Mouse (Mus musculus) c-Kit-positive CD71-positive TER-119-negative erythroid progenitor cells, embryonic 14.5 days (primary cell): Measurements from ENCODE around the gene Arpin.

Source experiments
- DNase-seq: peaks from one replicate; pipeline ENCODE4 v3.0.0-alpha.2; 2013; ENCODE audit warnings: low read depth

Arpin gene

DNA sequence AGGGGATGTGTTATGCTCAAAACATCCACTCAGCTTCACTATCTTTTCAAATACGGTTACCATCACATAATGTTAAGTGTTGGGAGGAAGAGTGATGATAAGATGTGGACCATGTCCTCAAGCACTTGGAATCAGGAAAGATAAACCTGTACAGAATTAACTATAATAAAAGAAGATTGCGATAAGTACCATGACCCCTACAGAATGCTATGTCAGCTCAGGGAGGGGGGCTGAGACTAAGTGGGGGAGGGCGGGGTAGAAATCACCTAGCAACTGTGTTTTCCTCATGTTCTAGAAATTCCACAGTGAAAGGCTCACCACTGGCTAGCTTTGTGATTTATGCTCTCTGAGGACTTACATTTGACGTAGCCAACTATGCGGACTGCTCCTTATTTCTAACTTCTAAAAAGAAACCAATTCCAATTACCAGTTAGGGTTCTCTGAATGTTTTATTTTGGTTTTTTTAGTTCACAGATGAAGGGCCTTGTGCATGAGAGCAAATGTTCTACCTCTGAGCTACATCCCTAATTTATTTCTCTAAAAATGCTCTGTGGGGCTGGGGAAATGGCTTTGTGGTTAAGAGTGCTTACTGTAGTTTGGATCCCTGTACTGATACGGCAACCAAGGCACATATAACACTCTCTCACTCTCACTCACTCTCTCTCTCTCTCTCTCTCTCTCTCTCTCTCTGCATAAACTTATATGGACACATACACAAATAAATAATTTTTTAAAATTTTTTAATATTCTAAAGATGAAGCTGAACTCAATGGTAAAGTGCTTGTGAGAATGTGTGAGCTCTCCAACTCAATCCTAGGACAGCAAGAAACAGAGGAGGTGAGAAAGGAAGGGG, 42.4 kb downstream of the Arpin start:
- no peak for DNase-seq

DNA sequence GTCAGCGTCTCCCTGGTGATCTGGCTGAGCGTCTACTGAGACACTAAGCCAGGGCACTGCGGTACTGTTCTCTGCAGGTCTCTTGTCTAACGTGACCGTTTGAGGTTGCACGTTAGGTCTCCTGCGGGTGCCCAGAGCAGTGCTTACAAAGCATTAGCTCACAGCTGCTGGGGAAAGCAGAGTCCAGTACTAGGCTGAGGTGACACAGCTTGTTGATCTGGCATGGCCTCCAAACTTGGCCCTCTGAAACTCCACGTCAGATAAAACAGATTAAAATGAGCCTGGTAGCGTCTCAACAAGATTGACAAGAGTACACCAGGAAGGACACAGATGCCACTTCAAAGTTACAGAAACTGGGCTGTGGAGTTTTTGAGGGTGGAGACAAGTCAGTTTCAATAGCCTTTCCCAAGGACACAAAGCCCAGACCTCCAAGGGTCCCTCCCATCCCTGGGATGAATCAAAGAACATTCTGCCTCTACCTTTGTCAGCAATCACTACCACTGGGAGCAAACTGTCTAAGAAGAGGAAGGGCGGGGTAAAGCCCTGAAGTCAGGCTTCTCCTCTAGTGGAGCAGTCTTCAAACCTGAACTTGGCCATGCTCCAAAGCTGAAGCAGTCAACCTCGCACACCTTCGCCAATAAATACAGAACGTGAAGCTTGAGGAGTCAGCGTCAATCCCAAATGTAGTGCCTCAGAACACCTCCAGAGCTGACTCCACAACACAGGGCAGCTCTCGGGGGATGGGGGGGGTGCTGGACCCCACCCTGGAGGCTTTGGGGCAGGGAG, 44.5 kb downstream of the Arpin start:
- DNase-seq: no peak

DNA sequence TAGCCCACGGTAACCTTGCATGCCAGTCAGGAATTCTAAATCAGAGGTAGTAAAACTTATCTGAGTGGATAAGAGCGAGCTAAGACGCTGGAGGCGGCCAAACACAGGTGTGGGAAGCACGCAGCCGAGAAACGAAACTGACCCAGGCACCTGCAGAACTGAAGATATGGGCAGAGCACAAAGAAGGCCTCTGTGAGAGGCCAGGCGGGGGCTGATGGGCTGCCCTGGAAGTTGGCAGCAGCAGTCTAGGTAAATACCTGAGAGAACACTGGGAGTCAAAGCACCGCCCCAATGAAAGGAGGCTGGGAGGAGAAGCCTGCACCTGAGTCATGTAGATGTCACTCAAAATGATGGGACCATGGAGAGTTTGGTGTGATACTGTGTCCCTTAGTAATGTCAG, 46.6 kb downstream of the Arpin start:
- DNase-seq: no peak

DNA sequence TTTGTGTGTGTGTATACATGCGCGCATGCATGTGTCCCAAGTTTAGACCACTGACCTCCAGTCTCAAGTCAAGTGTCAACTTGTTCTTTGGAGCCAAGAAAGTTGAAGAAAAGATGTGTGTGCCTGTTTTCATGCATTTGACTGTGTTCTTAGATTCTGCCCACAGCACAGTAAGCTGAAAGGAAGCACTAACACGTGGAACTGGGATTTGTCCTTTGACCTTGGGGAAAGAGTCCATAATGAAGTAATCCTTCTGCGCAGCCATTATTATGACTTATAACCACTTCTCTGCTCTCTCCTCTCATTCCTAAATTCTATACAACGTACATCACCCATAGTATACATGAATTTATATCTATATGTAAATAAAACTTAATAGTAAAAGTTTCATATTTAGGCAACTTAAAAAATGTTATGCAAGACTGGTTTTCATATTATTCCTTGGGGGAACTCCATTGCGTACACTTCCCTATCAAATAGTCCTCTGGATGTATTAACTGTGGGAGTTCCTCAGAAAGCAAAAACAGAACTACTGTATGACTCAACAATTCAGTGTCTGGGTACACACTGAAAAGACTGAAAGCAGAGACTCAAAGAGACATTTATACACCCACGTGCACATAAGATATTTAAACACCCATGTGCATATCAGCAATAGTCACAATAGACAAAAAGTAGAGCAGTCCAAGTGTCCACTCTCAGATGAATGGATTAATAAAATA, 51.4 kb downstream of the Arpin start:
- DNase-seq: no peak

DNA sequence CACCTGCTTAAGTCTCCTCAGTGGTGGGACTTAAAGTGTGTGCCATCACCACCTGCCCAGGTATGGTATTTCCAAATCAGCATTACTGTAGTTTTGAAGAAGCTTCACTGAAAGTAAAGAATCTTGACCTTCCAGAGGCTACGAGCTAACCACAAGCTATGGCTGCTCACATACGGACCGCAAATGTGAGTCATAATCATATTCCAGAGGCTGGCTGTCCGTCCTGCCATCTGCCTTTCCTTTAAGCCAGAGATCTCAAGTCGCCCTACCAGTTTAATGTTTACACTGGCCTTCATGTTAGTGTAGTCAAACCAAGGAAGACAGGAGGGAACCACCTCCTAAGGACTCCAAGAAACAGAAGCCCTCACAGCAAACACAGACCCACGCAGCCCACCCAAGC, 53.3 kb downstream of the Arpin start:
- DNase-seq: no peak

DNA sequence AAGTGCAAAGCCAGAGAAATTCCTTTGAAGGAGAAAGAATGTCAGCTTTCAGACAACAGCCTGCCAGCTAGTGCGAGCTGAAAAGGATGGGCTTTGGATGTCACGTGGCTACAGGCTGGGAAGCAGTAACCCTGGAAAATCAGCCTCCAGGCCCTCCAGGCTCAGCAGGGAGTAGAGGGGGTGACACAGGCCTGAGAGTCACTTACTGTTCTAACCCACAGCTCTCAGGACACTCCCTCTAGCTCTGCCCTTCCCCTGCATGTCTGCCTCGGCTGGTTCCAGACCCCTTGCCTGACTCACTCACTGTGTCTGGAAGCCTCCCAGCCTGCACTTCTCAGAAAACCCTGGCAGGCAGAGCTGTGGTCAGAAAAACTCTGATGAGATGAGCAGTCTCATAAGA, 54.2 kb downstream of the Arpin start:
- no peak for DNase-seq

DNA sequence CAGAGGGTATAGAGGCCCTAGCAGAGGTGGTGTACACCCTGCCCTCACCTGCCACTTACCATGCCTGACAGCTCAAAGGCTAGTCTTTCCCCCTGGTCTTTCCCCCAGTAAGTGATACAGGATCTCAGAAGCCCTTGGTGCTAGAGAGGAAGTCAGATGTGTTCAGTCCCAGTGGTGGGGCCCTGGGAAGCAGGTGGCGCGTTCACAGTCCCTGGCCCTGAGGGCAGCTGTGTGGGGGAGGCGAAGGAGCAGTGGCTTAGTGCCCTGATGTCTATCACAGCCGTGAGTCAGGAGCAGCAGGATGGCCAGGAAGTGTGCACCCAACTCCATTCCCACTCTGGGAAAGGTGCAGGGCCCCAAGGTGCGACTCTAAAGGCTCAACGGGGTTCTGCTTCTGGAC, 55.1 kb downstream of the Arpin start:
- no peak for DNase-seq

DNA sequence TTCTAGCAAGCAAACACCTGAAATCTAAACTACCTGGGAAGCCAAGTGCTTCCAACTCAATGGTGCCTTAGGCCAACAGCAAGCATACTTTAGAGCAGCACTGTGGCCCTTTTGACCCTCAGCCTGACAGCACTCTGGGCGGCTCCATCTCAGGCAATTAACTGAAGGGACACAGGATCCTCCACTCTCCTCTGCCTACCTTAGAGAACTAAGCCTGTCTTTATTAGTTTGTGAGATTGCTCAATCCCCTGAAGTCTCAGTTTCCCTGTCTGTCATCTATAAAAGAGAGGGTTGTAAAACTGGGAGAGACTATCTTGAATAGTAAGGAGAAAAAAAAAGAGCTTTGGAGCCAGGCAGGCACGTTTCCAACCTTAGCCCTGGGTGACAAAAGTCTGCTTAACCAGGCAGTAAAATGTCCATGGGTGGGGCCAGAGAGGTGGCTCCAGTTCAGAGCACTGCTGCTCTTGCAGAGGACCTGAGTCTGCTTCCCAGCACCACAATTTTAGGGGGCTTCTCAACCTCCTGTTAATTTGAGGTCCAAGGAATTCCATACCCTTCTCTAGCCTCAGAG, 56.6 kb downstream of the Arpin start:
- DNase-seq: no peak
